Mouse (Mus musculus) midbrain, embryonic 15.5 days (tissue): ENCODE results near the gene Ntm. TPM values are rescaled to one million over a fixed set of nuclear protein-coding genes. Genes with fewer than 3 reads are reported as not detected.

Experiments used
- ATAC-seq: fragments of 200-750 bp; cut with Nextera tagmentation; replicated peaks from 2 replicates; pipeline ENCODE4 v1.8.0; 2017; ENCODE audit warnings: moderate TSS enrichment
- H3K27ac ChIP-seq: fragments of 300-500 bp; sonication (generic); 2 replicates; pipeline ENCODE4 v1.5.1; 2015; ENCODE audit warnings: mild to moderate bottlenecking, inconsistent platforms
- H3K27me3 ChIP-seq: fragments of 300-500 bp; sonication (generic); replicated peaks from 2 replicates; pipeline ENCODE4 v1.6.1; 2015; ENCODE audit warnings: inconsistent platforms
- H3K36me3 ChIP-seq: fragments of 300-500 bp; sonication (generic); replicated peaks from 2 replicates; pipeline ENCODE4 v1.6.1; 2015; ENCODE audit warnings: inconsistent platforms
- H3K4me1 ChIP-seq: fragments of 300-500 bp; sonication (generic); 2 replicates; pipeline ENCODE4 v1.6.1; 2015; ENCODE audit warnings: inconsistent platforms
- H3K4me2 ChIP-seq: fragments of 300-500 bp; sonication (generic); 2 replicates; pipeline ENCODE4 v1.6.1; 2015; ENCODE audit warnings: inconsistent platforms, mild to moderate bottlenecking, moderate library complexity
- H3K4me3 ChIP-seq: fragments of 300-500 bp; sonication (generic); 2 replicates; pipeline ENCODE4 v1.5.1; 2015; ENCODE audit warnings: mild to moderate bottlenecking, inconsistent platforms
- H3K9ac ChIP-seq: fragments of 300-500 bp; sonication (generic); 2 replicates; pipeline ENCODE4 v1.6.1; 2015; ENCODE audit warnings: mild to moderate bottlenecking, inconsistent platforms
- H3K9me3 ChIP-seq: fragments of 300-500 bp; sonication (generic); 2 replicates; pipeline ENCODE4 v1.6.1; 2016; ENCODE audit warnings: inconsistent platforms
- WGBS: fragments of 180-500 bp; shearing (Covaris S2); methylation state at CpG from one replicate; pipeline ENCODE4 v1.1.7; 2015; ENCODE audit warnings: mixed read lengths; 5-methylcytosine and 5-hydroxymethylcytosine counted together
- polyA plus RNA-seq: library from polyadenylated mRNA; unstranded; fragments of >200 nt; fragmentation: Nextera tagmentation; extraction: Ambion mirVana; gene quantifications from 2 replicates; pipeline ENCODE4 v1.2.1, GENCODE M21; 2015

Ntm gene
- polyA plus RNA-seq, 1 experiment from 2014 or later = 246 TPM

GRCm38 (mm10) chr9:29136039-29136438, 826.9 kb downstream of the Ntm start:
- Histone ChIP-seq H3K9me3 (no peaks in the 10 kb centered on the region), H3K9ac (no peak overlapping the region), H3K4me1 (no peaks in the 10 kb centered on the region), H3K4me3 (no peak overlapping the region), H3K4me2 (no peak overlapping the region), H3K27me3 (no peaks in the 10 kb centered on the region), H3K27ac (no peak overlapping the region), H3K36me3 (no peaks in the 10 kb centered on the region)
- no peak for ATAC-seq
- 85% methylated on average over 4 of the region's 4 CpGs for WGBS

- 75% methylated on average over 5 of the region's 5 CpGs for WGBS
- no peak for ATAC-seq
- H3K36me3 ChIP-seq = no peaks in the 10 kb centered on the region
Observed at GRCm38 (mm10) chr9:29130717-29131292, 832.1 kb downstream of the Ntm start.

GRCm38 (mm10) chr9:29130316-29130715, 832.6 kb downstream of the Ntm start:
- Histone ChIP-seq H3K36me3 (no peaks in the 10 kb centered on the region), H3K9ac (no peak overlapping the region), H3K4me3 (no peak overlapping the region), H3K27me3 (no peaks in the 10 kb centered on the region), H3K4me2 (no peak overlapping the region), H3K27ac (no peak overlapping the region), H3K4me1 (no peaks in the 10 kb centered on the region), H3K9me3 (no peaks in the 10 kb centered on the region)
- no peak for ATAC-seq
- WGBS = 33% methylated on average over 4 of the region's 4 CpGs

More at GRCm38 (mm10) chr9:29130717-29131292, 832.1 kb downstream of the Ntm start:
- H3K27ac ChIP-seq = no peak overlapping the region
- no peaks in the 10 kb centered on the region for H3K9me3 ChIP-seq
- H3K4me1 ChIP-seq = no peaks in the 10 kb centered on the region
- H3K27me3 ChIP-seq = no peaks in the 10 kb centered on the region
- H3K4me2 ChIP-seq = no peak overlapping the region
- H3K4me3 ChIP-seq = no peak overlapping the region
- no peak overlapping the region for H3K9ac ChIP-seq

GRCm38 (mm10) chr9:29128416-29128815, 834.5 kb downstream of the Ntm start:
- Histone ChIP-seq H3K27me3 (no peaks in the 10 kb centered on the region), H3K4me2 (no peak overlapping the region), H3K4me3 (no peak overlapping the region), H3K36me3 (no peaks in the 10 kb centered on the region), H3K27ac (no peak overlapping the region), H3K9me3 (no peaks in the 10 kb centered on the region), H3K4me1 (no peaks in the 10 kb centered on the region), H3K9ac (no peak overlapping the region)
- no peak for ATAC-seq
- 91% methylated on average over 2 of the region's 2 CpGs for WGBS

GRCm38 (mm10) chr9:29124455-29124854, 838.5 kb downstream of the Ntm start:
- H3K9ac ChIP-seq = no peak overlapping the region
- no peak overlapping the region for H3K27ac ChIP-seq
- no peak for ATAC-seq
- no peaks in the 10 kb centered on the region for H3K36me3 ChIP-seq
- no peak overlapping the region for H3K4me2 ChIP-seq
- H3K4me1 ChIP-seq = no peaks in the 10 kb centered on the region
- no peak overlapping the region for H3K4me3 ChIP-seq
- WGBS = 63% methylated on average over 3 of the region's 3 CpGs
- no peaks in the 10 kb centered on the region for H3K9me3 ChIP-seq
- no peaks in the 10 kb centered on the region for H3K27me3 ChIP-seq

- Histone ChIP-seq H3K9ac (no peak overlapping the region), H3K9me3 (no peaks in the 10 kb centered on the region), H3K36me3 (no peaks in the 10 kb centered on the region), H3K27me3 (no peaks in the 10 kb centered on the region), H3K4me1 (no peaks in the 10 kb centered on the region), H3K4me3 (no peak overlapping the region), H3K27ac (no peak overlapping the region), H3K4me2 (no peak overlapping the region)
- no peak for ATAC-seq
- WGBS = 81% methylated on average over 2 of the region's 2 CpGs
Observed at GRCm38 (mm10) chr9:29123828-29124227, 839.1 kb downstream of the Ntm start.

- 48% methylated on average over 2 of the region's 2 CpGs for WGBS
- ATAC-seq = no peak
- H3K27me3 ChIP-seq = no peaks in the 10 kb centered on the region
Observed at GRCm38 (mm10) chr9:29117561-29118112, 845.3 kb downstream of the Ntm start.

GRCm38 (mm10) chr9:29115337-29115736, 847.6 kb downstream of the Ntm start:
- Histone ChIP-seq H3K4me2 (no peak overlapping the region), H3K9me3 (no peaks in the 10 kb centered on the region), H3K4me3 (no peak overlapping the region), H3K27me3 (no peaks in the 10 kb centered on the region), H3K9ac (no peak overlapping the region), H3K27ac (no peak overlapping the region), H3K4me1 (no peaks in the 10 kb centered on the region), H3K36me3 (no peaks in the 10 kb centered on the region)
- no peak for ATAC-seq
- 27% methylated on average over 2 of the region's 2 CpGs for WGBS

More at GRCm38 (mm10) chr9:29117561-29118112, 845.3 kb downstream of the Ntm start:
- H3K4me3 ChIP-seq = no peak overlapping the region
- H3K4me1 ChIP-seq = no peaks in the 10 kb centered on the region
- no peak overlapping the region for H3K9ac ChIP-seq
- H3K27ac ChIP-seq = no peak overlapping the region
- no peaks in the 10 kb centered on the region for H3K9me3 ChIP-seq
- no peak overlapping the region for H3K4me2 ChIP-seq
- H3K36me3 ChIP-seq = no peaks in the 10 kb centered on the region

- Histone ChIP-seq H3K9ac (no peak overlapping the region), H3K27me3 (no peaks in the 10 kb centered on the region), H3K4me3 (no peak overlapping the region), H3K4me2 (no peak overlapping the region), H3K4me1 (no peaks in the 10 kb centered on the region), H3K36me3 (no peaks in the 10 kb centered on the region), H3K27ac (no peak overlapping the region), H3K9me3 (no peaks in the 10 kb centered on the region)
- no peak for ATAC-seq
- WGBS = 46% methylated on average over 3 of the region's 3 CpGs
Observed at GRCm38 (mm10) chr9:29106771-29107170, 856.2 kb downstream of the Ntm start.

GRCm38 (mm10) chr9:29104442-29104841, 858.5 kb downstream of the Ntm start:
- Histone ChIP-seq H3K27ac (no peak overlapping the region), H3K4me3 (no peak overlapping the region), H3K9me3 (no peaks in the 10 kb centered on the region), H3K9ac (no peak overlapping the region), H3K4me2 (no peak overlapping the region), H3K36me3 (no peaks in the 10 kb centered on the region), H3K27me3 (no peaks in the 10 kb centered on the region), H3K4me1 (no peaks in the 10 kb centered on the region)
- WGBS = 80% methylated on average over 5 of the region's 5 CpGs
- no peak for ATAC-seq

GRCm38 (mm10) chr9:29103993-29104392, 858.9 kb downstream of the Ntm start:
- H3K9me3 ChIP-seq = no peaks in the 10 kb centered on the region
- H3K4me2 ChIP-seq = no peak overlapping the region
- no peak overlapping the region for H3K4me3 ChIP-seq
- H3K9ac ChIP-seq = no peak overlapping the region
- H3K36me3 ChIP-seq = no peaks in the 10 kb centered on the region
- no peak; the same call in 1 of the 2 replicates for ATAC-seq
- 63% methylated on average over 6 of the region's 6 CpGs for WGBS
- H3K27me3 ChIP-seq = no peaks in the 10 kb centered on the region
- H3K4me1 ChIP-seq = no peaks in the 10 kb centered on the region
- no peak overlapping the region for H3K27ac ChIP-seq

- Histone ChIP-seq H3K9me3 (no peaks in the 10 kb centered on the region), H3K36me3 (no peaks in the 10 kb centered on the region), H3K4me2 (no peak overlapping the region), H3K27ac (no peak overlapping the region), H3K9ac (no peak overlapping the region), H3K4me1 (no peaks in the 10 kb centered on the region), H3K4me3 (no peak overlapping the region), H3K27me3 (no peaks in the 10 kb centered on the region)
- WGBS = 88% methylated on average over 5 of the region's 5 CpGs
- ATAC-seq = no peak
Observed at GRCm38 (mm10) chr9:29100624-29101023, 862.3 kb downstream of the Ntm start.

GRCm38 (mm10) chr9:29092443-29092842, 870.5 kb downstream of the Ntm start:
- ATAC-seq = no peak
- no peaks in the 10 kb centered on the region for H3K9me3 ChIP-seq
- no peak overlapping the region for H3K4me2 ChIP-seq
- no peak overlapping the region for H3K9ac ChIP-seq
- H3K4me3 ChIP-seq = no peak overlapping the region
- H3K36me3 ChIP-seq = no peaks in the 10 kb centered on the region
- H3K4me1 ChIP-seq = no peaks in the 10 kb centered on the region
- no peaks in the 10 kb centered on the region for H3K27me3 ChIP-seq
- no peak overlapping the region for H3K27ac ChIP-seq
